Mouse (Mus musculus) intestine, embryonic 16.5 days (tissue): ENCODE data around the gene Atxn2. TPM values are rescaled to one million over a fixed set of nuclear protein-coding genes. Genes with fewer than 3 reads are reported as not detected.
A peak's percentile ranks its signal among the peaks of the same experiment; 100 is the strongest.

Experiments used
- ATAC-seq: fragments of 200-750 bp; cut with Nextera tagmentation; 2 replicates; pipeline ENCODE4 v1.8.0; 2017; ENCODE audit warnings: moderate TSS enrichment, moderate library complexity
- H3K27ac ChIP-seq: fragments of 300-500 bp; sonication (generic); 2 replicates; pipeline ENCODE4 v1.5.1; 2014; ENCODE audit warnings: mild to moderate bottlenecking, low read length
- H3K27me3 ChIP-seq: fragments of 300-500 bp; sonication (generic); replicated peaks from 2 replicates; pipeline ENCODE4 v1.6.1; 2014; ENCODE audit warnings: low read length, control low read depth, mixed read lengths; ENCODE audit not compliant: control insufficient read depth, insufficient read depth
- H3K36me3 ChIP-seq: fragments of 300-500 bp; sonication (generic); 2 replicates; pipeline ENCODE4 v1.6.1; 2014; ENCODE audit warnings: low read length, control low read depth; ENCODE audit not compliant: control insufficient read depth, insufficient read depth
- H3K4me1 ChIP-seq: fragments of 300-500 bp; sonication (generic); 2 replicates; pipeline ENCODE4 v1.6.1; 2014; ENCODE audit warnings: low read length, control low read depth, mixed read lengths; ENCODE audit not compliant: control insufficient read depth, insufficient read depth
- H3K4me2 ChIP-seq: fragments of 300-500 bp; sonication (generic); 2 replicates; pipeline ENCODE4 v1.6.1; 2014; ENCODE audit warnings: low read depth, low read length, control low read depth
- H3K4me3 ChIP-seq: fragments of 300-500 bp; sonication (generic); 2 replicates; pipeline ENCODE4 v1.5.1; 2014; ENCODE audit warnings: mild to moderate bottlenecking, low read length
- H3K9ac ChIP-seq: fragments of 300-500 bp; sonication (generic); 2 replicates; pipeline ENCODE4 v1.6.1; 2014; ENCODE audit warnings: low read depth, low read length
- H3K9me3 ChIP-seq: fragments of 300-500 bp; sonication (generic); 2 replicates; pipeline ENCODE4 v1.6.1; 2016; ENCODE audit warnings: low read length, control low read depth; ENCODE audit not compliant: control insufficient read depth
- WGBS: fragments of 180-500 bp; shearing (Covaris S2); extraction: QIAGEN DNeasy Blood & Tissue Kit; methylation state at CpG from one replicate; pipeline ENCODE4 v1.1.7; 2014; 5-methylcytosine and 5-hydroxymethylcytosine counted together
- polyA plus RNA-seq: library from polyadenylated mRNA; unstranded; fragments of >200 nt; fragmentation: Nextera tagmentation; extraction: Ambion mirVana; gene quantifications from 2 replicates; pipeline ENCODE4 v1.2.1, GENCODE M21; 2015

Atxn2 gene
- polyA plus RNA-seq, 1 experiment from 2014 or later, result 30.7 TPM

GRCm38 (mm10) chr5:121795800-121796199, 84.7 kb downstream of the Atxn2 start:
- 82% methylated on average over 3 of the region's 3 CpGs for WGBS
- ATAC-seq, result no peak
- no peaks in the 10 kb centered on the region for H3K4me1 ChIP-seq
- no peak overlapping the region for H3K27ac ChIP-seq
- no peak overlapping the region for H3K4me2 ChIP-seq
- no peak overlapping the region for H3K4me3 ChIP-seq
- no peaks in the 10 kb centered on the region for H3K9me3 ChIP-seq
- no peaks in the 10 kb centered on the region for H3K27me3 ChIP-seq
- peaks cover 7% of the 10 kb centered on the region; the same call in 1 of the 2 replicates for H3K36me3 ChIP-seq
- no peak overlapping the region for H3K9ac ChIP-seq

DNA sequence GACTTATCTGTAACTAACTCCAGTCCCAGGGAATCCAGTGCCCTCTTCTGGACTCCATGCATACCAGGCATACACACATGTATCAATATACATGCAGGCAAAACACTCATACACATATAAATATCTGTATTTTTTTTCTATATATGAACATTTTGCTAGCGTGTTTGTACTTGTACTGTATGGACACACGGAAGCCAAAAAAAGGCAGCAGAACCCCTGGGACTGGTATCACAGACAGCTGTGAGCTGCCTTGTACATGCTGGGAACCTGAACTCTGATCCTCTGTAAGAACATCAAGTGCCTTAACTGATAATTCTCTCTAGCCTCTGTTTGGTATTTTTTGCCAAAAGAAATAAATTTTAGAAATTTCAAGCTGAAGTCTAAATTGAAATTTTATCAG, 87.3 kb downstream of the Atxn2 start:
- Histone ChIP-seq H3K9ac (no peak overlapping the region), H3K9me3 (no peaks in the 10 kb centered on the region), H3K4me1 (no peaks in the 10 kb centered on the region), H3K4me3 (no peak overlapping the region), H3K36me3 (peaks cover 11% of the 10 kb centered on the region), H3K27me3 (no peaks in the 10 kb centered on the region), H3K27ac (no peak overlapping the region), H3K4me2 (no peak overlapping the region)
- no peak for ATAC-seq
- WGBS, result 96% methylated on average over 2 of the region's 2 CpGs

- Histone ChIP-seq H3K9me3 (no peaks in the 10 kb centered on the region), H3K27me3 (no peaks in the 10 kb centered on the region), H3K4me2 (no peak overlapping the region), H3K27ac (peak overlapping the region; percentile 18; the same call in 1 of the 2 replicates), H3K4me1 (peaks cover 7% of the 10 kb centered on the region; the same call in 1 of the 2 replicates), H3K9ac (no peak overlapping the region), H3K36me3 (peaks cover 13% of the 10 kb centered on the region), H3K4me3 (no peak overlapping the region)
- 58% methylated on average over 3 of the region's 3 CpGs for WGBS
- no peak for ATAC-seq
These were observed 96.0 kb downstream of the Atxn2 start for GRCm38 (mm10) chr5:121807186-121807585.

GRCm38 (mm10) chr5:121808202-121808601, 97.1 kb downstream of the Atxn2 start:
- no peaks in the 10 kb centered on the region for H3K9me3 ChIP-seq
- peaks cover 15% of the 10 kb centered on the region for H3K36me3 ChIP-seq
- H3K4me1 ChIP-seq, result peaks cover 7% of the 10 kb centered on the region; the same call in 1 of the 2 replicates
- no peak overlapping the region for H3K9ac ChIP-seq
- H3K27ac ChIP-seq, result no peak overlapping the region
- 88% methylated on average over 2 of the region's 2 CpGs for WGBS
- no peaks in the 10 kb centered on the region for H3K27me3 ChIP-seq
- ATAC-seq, result no peak
- H3K4me2 ChIP-seq, result no peak overlapping the region
- H3K4me3 ChIP-seq, result no peak overlapping the region

DNA sequence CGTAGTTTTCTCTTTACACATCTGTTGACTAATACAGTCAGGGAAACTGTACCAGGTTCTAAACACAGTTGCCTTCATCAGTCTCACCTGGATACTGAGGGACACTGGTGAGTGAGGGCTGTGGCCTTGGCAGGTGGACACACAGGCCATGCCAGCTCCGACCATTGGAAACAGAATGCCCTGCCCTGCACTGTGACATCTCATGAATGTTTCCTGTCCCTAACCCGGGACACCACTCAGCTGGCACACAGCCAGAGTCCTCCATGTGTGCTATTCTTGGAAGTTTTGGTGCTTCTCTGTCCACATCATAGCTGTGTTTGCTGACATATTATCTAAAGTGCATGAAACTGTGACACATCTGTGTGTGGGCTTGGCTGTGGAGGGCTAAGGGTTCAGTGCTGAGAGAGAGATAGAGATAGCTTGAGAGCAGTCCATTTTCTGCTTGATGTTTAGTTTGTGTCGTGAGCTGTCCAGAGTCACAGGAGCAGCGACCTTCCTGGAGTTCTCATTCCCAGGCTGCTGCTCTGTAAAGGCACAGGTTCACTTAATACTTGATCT, 98.6 kb downstream of the Atxn2 start:
- no peak overlapping the region for H3K27ac ChIP-seq
- H3K9me3 ChIP-seq, result no peaks in the 10 kb centered on the region
- H3K9ac ChIP-seq, result no peak overlapping the region
- H3K4me3 ChIP-seq, result no peak overlapping the region
- 53% methylated on average over 5 of the region's 5 CpGs for WGBS
- peaks cover 7% of the 10 kb centered on the region; the same call in 1 of the 2 replicates for H3K4me1 ChIP-seq
- H3K27me3 ChIP-seq, result no peaks in the 10 kb centered on the region
- no peak for ATAC-seq
- H3K4me2 ChIP-seq, result no peak overlapping the region
- H3K36me3 ChIP-seq, result peaks cover 19% of the 10 kb centered on the region

DNA sequence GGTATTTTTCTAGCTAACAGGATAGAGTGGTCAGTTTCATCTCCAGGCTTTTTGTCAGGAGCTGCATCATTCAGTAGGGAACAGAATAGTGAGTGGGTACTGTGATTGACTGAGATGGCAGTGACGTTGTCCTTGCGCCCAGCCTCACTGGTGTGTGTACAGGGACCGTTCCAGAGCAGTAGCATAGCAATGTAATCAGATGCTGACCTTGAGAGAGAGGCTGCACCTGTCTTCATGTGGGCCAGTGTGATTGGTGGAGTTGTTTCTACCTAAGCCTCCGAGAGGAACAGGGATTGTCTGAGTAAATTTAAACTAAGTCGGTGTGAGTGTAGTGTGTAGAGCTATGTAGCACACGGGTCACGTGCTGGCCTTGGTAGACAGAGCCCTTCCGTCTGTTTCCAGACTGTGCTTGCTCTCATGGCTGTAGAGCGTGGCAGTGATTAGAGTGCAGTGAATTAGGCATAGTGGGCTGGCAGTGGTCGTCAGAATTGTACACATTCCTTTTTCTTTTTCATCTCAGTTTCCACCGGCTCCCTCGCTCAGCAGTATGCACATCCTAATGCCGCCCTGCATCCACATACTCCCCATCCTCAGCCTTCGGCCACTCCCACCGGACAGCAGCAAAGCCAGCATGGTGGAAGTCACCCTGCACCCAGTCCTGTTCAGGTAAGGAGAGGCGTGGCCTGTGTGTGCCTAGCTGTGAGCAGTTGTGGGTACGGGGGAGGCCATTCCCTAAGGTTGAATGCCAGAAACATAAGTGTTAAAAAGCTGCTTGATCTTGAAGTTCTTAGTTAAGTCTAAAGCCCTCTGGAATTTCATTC, 99.4 kb downstream of the Atxn2 start:
- no peak for ATAC-seq
- peaks cover 19% of the 10 kb centered on the region for H3K36me3 ChIP-seq

DNA sequence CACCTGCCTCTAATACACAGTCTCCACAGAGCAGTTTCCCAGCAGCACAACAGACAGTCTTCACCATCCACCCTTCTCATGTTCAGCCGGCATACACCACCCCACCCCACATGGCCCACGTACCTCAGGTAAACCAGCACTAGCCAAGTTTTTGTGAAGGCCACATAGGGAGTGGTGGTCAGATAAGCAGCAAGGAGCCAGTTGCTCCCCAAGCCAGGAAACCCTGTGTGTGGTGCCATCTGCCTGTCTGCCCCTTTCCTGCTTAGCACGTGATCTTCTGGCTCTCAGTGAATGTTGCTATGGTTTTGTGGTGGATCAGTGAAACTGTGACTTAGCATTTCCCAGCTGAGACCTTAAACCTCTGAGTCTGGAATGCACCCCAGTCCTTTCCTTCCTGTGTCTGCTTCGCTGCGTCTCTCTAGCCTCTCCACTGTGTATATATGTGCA, 100.4 kb downstream of the Atxn2 start:
- 89% methylated on average over 5 of the region's 5 CpGs for WGBS
- no peak for ATAC-seq

More for the DNA sequence above, 99.4 kb downstream of the Atxn2 start:
- WGBS, result 79% methylated on average over 17 of the region's 17 CpGs
- H3K27me3 ChIP-seq, result no peaks in the 10 kb centered on the region
- no peak overlapping the region for H3K9ac ChIP-seq
- no peak overlapping the region for H3K27ac ChIP-seq
- H3K4me2 ChIP-seq, result no peak overlapping the region
- no peak overlapping the region for H3K4me3 ChIP-seq
- no peaks in the 10 kb centered on the region for H3K9me3 ChIP-seq
- peaks cover 7% of the 10 kb centered on the region; the same call in 1 of the 2 replicates for H3K4me1 ChIP-seq

DNA sequence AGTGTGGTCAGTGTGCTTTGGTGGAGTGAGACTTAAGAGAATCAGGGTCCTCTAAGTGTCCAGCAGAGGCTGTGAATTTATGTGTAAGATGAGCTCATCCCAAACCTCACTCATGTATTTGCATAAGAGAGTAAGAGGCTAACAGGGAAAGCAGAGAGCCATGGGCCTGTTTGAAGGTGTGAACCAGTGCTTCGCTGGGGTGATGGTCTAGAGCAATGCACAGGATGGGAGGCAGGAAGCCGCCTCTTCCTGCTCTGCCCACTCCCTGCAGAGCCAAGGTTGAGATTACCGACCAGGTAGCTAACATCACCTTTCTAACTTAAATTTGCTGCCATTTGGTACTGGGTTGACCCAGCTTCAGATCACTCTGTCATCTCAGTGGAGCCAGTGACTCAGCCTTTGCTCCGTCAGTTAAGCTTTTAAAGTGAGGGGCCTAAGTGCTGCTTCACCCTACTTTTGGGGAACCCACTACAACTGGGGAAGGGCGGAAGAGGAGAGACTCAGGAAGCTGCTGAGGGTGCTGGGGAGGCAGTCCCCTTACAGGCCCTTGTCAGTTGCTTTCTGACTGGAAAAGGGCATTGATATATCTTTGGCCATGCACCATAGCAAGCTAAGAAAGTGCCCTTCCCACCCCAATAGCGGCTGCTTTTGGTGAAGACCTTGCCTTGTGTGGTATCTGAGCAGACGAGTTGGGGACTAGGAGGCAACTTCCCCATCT, 101.5 kb downstream of the Atxn2 start:
- WGBS, result 86% methylated on average over 7 of the region's 7 CpGs
- Histone ChIP-seq H3K4me2 (no peak overlapping the region), H3K9me3 (no peaks in the 10 kb centered on the region), H3K27ac (no peak overlapping the region), H3K4me3 (no peak overlapping the region), H3K4me1 (peaks cover 7% of the 10 kb centered on the region; the same call in 1 of the 2 replicates), H3K9ac (no peak overlapping the region), H3K36me3 (peaks cover 38% of the 10 kb centered on the region), H3K27me3 (no peaks in the 10 kb centered on the region)
- no peak for ATAC-seq

More for the DNA sequence above, 100.4 kb downstream of the Atxn2 start:
- no peak overlapping the region for H3K27ac ChIP-seq
- H3K4me1 ChIP-seq, result peaks cover 7% of the 10 kb centered on the region; the same call in 1 of the 2 replicates
- H3K27me3 ChIP-seq, result no peaks in the 10 kb centered on the region
- H3K9me3 ChIP-seq, result no peaks in the 10 kb centered on the region
- no peak overlapping the region for H3K4me3 ChIP-seq
- H3K36me3 ChIP-seq, result peaks cover 26% of the 10 kb centered on the region
- no peak overlapping the region for H3K9ac ChIP-seq
- no peak overlapping the region for H3K4me2 ChIP-seq

DNA sequence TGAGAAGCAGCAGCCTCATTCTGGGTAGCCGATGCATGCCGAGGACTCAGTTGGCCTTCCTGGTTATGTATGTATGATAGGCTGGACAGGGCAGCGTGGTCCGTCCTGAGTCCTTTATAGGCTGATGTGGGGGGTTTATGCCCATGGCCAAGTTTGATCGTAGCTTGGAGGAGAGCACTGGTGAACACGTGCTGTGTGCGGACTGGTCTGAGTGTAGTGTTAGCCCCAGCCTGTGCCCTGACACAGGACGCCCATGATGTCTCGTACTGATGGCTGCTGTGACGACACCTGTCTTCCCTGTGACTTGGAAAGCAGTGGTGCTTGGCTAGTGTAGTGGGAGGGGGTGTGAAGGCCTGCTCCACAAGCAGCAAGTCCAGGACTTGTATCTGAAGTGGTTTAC, 102.6 kb downstream of the Atxn2 start:
- no peak overlapping the region for H3K27ac ChIP-seq

More for the DNA sequence above, 102.6 kb downstream of the Atxn2 start:
- ATAC-seq, result no peak
- no peak overlapping the region for H3K4me2 ChIP-seq
- no peaks in the 10 kb centered on the region for H3K9me3 ChIP-seq
- H3K4me3 ChIP-seq, result no peak overlapping the region
- 94% methylated on average over 10 of the region's 10 CpGs for WGBS
- no peaks in the 10 kb centered on the region for H3K27me3 ChIP-seq
- H3K9ac ChIP-seq, result no peak overlapping the region
- H3K36me3 ChIP-seq, result peaks cover 47% of the 10 kb centered on the region
- H3K4me1 ChIP-seq, result peaks cover 7% of the 10 kb centered on the region; the same call in 1 of the 2 replicates
